Mouse (Mus musculus): ENCODE measurements around the gene Ubb.

The Ubb gene

GRCm38 (mm10) chr11:62583031-62583430 lies 32.1 kb downstream of the Ubb start:
- DNase-seq (ENCODE audit: low read depth, low spot score) = no peak

DNA sequence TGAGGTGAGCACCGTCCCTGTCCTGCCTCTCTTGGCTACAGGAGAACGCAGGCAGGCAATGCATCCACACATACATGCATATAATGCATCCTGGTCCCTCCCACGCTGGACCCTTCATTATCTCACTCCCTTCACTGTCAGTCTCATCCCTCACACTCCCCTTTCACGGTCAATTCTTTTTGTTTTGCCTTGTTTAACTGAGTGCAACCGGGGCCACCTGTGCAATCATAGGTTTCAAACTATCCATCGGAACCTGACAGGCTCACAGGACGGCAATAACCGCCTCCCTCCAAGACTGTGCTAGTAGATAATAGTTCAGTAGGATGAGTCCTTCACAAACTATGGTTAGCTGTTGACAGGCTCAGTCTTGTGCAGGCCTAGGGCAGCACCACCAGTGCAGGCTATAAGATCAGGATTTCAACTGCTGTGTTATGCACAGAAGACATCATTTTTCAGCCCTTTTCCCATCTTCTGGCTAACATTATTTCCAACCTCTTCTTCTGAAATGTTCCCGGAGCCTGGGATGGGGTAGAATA lies 33.8 kb downstream of the Ubb start:
- DNase-seq (ENCODE audit: low read depth, low spot score) = no peak

DNA sequence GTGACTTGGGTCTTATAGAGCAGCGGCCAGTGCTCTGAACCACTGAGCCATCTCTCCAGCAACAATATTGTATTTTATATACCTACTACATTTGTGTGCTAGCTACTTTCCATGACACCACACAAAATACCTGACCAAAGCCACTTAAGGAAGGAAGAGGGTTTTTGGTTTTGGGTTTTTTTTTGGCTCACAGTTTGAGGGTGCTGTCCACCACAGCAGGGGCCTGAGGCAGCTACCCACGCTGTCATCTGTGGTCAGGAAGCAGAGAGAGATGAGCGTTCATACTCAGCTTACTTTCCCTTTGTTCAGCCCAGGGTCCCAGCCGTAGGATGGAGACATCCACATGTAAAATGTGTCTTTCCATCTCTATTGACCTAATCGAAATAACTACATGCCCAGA lies 36.1 kb downstream of the Ubb start:
- no peak for DNase-seq (ENCODE audit: low read depth, low spot score)

DNA sequence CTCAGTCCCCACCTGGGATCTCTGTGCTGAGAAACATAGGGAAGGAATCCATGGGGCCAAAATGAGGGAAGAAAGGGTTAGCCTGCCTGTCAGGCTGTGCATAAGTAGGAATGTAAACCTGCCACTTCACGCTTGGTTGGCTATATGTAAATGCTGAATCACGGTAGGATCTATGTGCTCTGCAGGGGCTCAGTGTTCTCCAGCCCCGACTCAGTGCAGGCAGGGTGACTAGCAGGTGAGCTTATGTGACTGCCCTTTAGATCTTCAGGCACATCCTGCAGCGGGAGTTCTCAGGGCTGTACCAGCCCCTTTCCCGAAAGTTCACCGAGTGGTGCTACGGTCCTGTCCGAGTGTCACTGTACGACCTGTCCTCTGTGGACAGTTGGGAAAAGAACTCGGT lies 38.4 kb downstream of the Ubb start:
- no peak for DNase-seq (ENCODE audit: low read depth, low spot score)

DNA sequence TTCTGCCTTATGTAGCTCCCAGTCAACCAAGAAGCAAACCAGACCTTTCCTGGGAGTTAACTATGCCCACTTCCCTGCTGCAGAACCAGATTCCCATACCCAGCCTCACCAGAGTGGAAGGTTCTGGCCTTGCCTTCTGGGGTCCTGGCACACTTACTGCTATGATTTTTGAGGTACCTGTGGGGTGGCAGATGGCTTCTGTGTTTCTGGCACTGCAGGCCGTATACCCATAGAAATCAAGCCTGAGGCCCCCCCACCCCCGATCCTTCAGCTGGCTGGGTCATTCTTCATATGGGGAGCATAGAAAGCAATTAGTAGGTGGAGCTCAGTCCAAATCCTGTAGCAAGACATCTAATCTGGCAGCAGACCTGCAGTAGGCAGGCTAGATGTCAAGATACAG lies 40.1 kb downstream of the Ubb start:
- no peak for DNase-seq (ENCODE audit: low read depth, low spot score)

DNA sequence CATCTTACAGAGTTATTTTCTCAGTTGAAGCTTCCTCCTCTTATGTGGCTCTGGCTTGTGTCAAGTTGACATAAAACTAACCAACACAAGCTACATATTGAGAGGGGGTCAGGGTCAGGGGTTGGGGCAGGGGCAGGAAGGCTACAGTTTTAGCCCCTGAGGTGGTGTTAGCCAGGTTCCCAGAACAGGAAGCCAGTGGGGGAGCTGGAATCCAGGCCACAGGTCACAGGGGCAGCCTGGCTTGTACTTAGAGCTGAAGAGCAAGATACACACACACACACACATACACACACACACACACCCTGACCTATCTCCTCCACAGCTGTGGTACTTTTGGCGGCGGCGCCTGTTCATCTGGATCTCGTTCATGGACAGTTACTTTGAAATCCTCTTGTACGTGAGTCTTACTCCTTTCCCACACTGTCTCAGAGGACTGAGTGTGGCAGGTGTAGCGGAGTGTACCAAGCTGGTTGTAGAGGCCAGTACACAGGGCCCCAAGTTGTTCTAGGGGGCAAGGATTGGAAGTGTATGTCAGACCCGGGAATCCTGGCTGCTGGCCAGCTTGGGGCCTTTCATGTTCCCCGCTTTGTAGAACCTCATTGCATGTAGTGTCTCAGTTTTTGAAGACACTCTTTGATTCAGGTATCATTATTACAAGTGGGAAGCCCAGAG lies 41.1 kb downstream of the Ubb start:
- no peak for DNase-seq (ENCODE audit: low read depth, low spot score)

DNA sequence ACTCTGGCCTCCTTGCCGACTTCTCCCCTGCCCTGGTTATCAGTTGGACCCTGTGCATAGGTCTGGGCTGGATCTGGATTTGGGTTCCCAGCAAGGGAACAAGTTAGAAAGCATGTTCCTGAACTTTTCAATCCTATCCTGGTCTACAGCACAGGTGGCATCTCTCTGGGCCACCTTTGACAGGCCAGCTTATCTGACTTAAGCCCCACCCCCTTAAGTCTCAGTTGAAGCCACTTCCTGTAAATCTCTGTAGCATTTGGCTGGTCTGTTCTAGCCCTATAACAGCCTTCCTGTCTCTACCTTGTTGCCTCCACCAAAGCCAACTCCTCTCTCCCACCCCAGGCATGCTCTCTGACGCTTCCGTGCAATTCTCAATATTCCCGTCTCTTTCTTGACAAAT lies 47.6 kb downstream of the Ubb start:
- peak; percentile 43 for DNase-seq (ENCODE audit: low read depth, low spot score)

GRCm38 (mm10) chr11:62601732-62602618 lies 51.0 kb downstream of the Ubb start:
- DNase-seq (ENCODE audit: low read depth, low spot score) = peak; percentile 24

Measured in CD4-positive helper T cell, adult 2 months (primary cell).